Mouse (Mus musculus) G1E (cell line): ENCODE measurements around the gene Shld2. TPM values are rescaled to one million over a fixed set of nuclear protein-coding genes. Genes with fewer than 3 reads are reported as not detected.
A peak's percentile ranks its signal among the peaks of the same experiment; 100 is the strongest.

Source experiments
- ATAC-seq: 2 replicates; pipeline ENCODE4 v1.8.0; 2016; ENCODE audit warnings: mild to moderate bottlenecking; ENCODE audit not compliant: insufficient number of reproducible peaks, poor library complexity, low FRiP score, severe bottlenecking; ENCODE audit errors: extremely low read depth
- DNase-seq: peaks from one replicate; pipeline ENCODE4 v3.0.0; 2012; ENCODE audit warnings: low spot score
- H3K27me3 ChIP-seq: 2 replicates; pipeline ENCODE4 v1.6.1; 2012; ENCODE audit warnings: mild to moderate bottlenecking, low read length, inconsistent platforms; ENCODE audit not compliant: insufficient read depth
- H3K36me3 ChIP-seq: replicated peaks from 2 replicates; pipeline ENCODE3; 2012; ENCODE audit warnings: mild to moderate bottlenecking, inconsistent platforms
- H3K4me1 ChIP-seq: 2 replicates; pipeline ENCODE4 v1.6.1; 2012; ENCODE audit warnings: low read depth, low read length, inconsistent platforms, mixed read lengths; ENCODE audit not compliant: insufficient read depth
- H3K4me3 ChIP-seq: 2 replicates; pipeline ENCODE4 v1.5.1; 2012; ENCODE audit warnings: low read depth, mild to moderate bottlenecking, inconsistent platforms, low read length, moderate library complexity, mixed read lengths
- H3K9me3 ChIP-seq: replicated peaks from 2 replicates; pipeline ENCODE4 v1.6.1; 2012; ENCODE audit warnings: inconsistent platforms
- CTCF ChIP-seq: IDR thresholded peaks from 2 replicates; pipeline ENCODE4 v1.5.1; 2012; ENCODE audit warnings: low read depth, low read length, inconsistent platforms, mixed read lengths
- GATA1 ChIP-seq: IDR thresholded peaks from 2 replicates; pipeline ENCODE4 v1.6.1; 2012; ENCODE audit warnings: borderline replicate concordance, low read length, inconsistent platforms, mixed read lengths
- GATA2 ChIP-seq: IDR thresholded peaks from 2 replicates; pipeline ENCODE4 v1.6.1; 2012; ENCODE audit warnings: low read depth, low read length, inconsistent platforms, borderline replicate concordance
- POLR2AphosphoS5 ChIP-seq: IDR thresholded peaks from 2 replicates; pipeline ENCODE4 v1.6.1; 2012; ENCODE audit warnings: low read depth, low read length, inconsistent platforms; ENCODE audit not compliant: insufficient replicate concordance
- TAL1 ChIP-seq: conservative IDR thresholded peaks from 2 replicates; pipeline ENCODE4 v1.6.1; 2012; ENCODE audit warnings: low read depth, low read length, inconsistent platforms, mixed read lengths
- polyA plus RNA-seq: library from polyadenylated mRNA; stranded (reverse); fragments of >175 nt; gene quantifications from 2 replicates; pipeline ENCODE4 v1.2.3, GENCODE M21; 2012
- total RNA-seq, 2 experiments: library from RNA; stranded (forward) in 1 of 2; stranded (reverse) in 1 of 2; fragments of 200-1000 nt in 1 of 2; fragments of >200 nt in 1 of 2; fragmentation: Nextera tagmentation in 1 of 2; gene quantifications; 2 replicates each; pipeline ENCODE4 v1.2.3; 2014 to 2017

The Shld2 gene
- total RNA-seq (2014; fragmentation: Nextera tagmentation) (21.1 and 24.2 TPM in 2 replicates), total RNA-seq (2017) (14.6 and 14.8 TPM in 2 replicates), polyA plus RNA-seq (6.2 and 7.9 TPM in 2 replicates)

- Histone ChIP-seq H3K9me3 (no peaks in the 10 kb centered on the region), H3K27me3 (no peaks in the 10 kb centered on the region), H3K4me1 (peaks cover 42% of the 10 kb centered on the region), H3K4me3 (peak within 1 kb of the TSS; percentile 89), H3K36me3 (peaks cover 24% of the 10 kb centered on the region)
- ATAC-seq (peak; percentile 70), DNase-seq (peak; percentile 85)
- no peak for TF ChIP-seq GATA1
- TF ChIP-seq GATA2: no peak
- TF ChIP-seq POLR2AphosphoS5: no peak
- no peak for TF ChIP-seq CTCF
- no peak for TF ChIP-seq TAL1
Observed at GRCm38 (mm10) chr14:34310234-34310965, at the start of gene Shld2, which contains the start of gene Glud1. Shld2 (minus strand) TSS chr14:34310493. Glud1 (plus strand) TSS chr14:34310727.

GRCm38 (mm10) chr14:34359676-34360244 lies 49.5 kb upstream of the Shld2 start:
- DNase-seq (no peak), ATAC-seq (no peak)
- H3K4me3 ChIP-seq: no peak overlapping the region
- TF ChIP-seq CTCF (no peak), GATA2 (no peak), TAL1 (no peak), GATA1 (no peak), POLR2AphosphoS5 (no peak)
- H3K27me3 ChIP-seq: peaks cover 35% of the 10 kb centered on the region
- H3K36me3 ChIP-seq: no peaks in the 10 kb centered on the region
- H3K9me3 ChIP-seq: no peaks in the 10 kb centered on the region
- peaks cover 17% of the 10 kb centered on the region for H3K4me1 ChIP-seq

GRCm38 (mm10) chr14:34357671-34358455 lies 47.6 kb upstream of the Shld2 start:
- H3K4me1 ChIP-seq: peaks cover 10% of the 10 kb centered on the region
- H3K36me3 ChIP-seq: no peaks in the 10 kb centered on the region
- TF ChIP-seq TAL1: no peak
- DNase-seq (no peak), ATAC-seq (no peak)
- H3K27me3 ChIP-seq: peaks cover 41% of the 10 kb centered on the region
- no peaks in the 10 kb centered on the region for H3K9me3 ChIP-seq
- H3K4me3 ChIP-seq: no peak overlapping the region

- peaks cover 40% of the 10 kb centered on the region for H3K27me3 ChIP-seq
- DNase-seq (no peak), ATAC-seq (no peak)
- H3K4me3 ChIP-seq: no peak within 1 kb of the TSS
- no peaks in the 10 kb centered on the region for H3K9me3 ChIP-seq
- TF ChIP-seq GATA1: no peak
- TF ChIP-seq TAL1: no peak
- H3K4me1 ChIP-seq: peaks cover 9% of the 10 kb centered on the region
- H3K36me3 ChIP-seq: no peaks in the 10 kb centered on the region
Observed at GRCm38 (mm10) chr14:34355301-34355700, 45.0 kb upstream of the Shld2 start, which contains the start of gene Fam25c. Fam25c (minus strand) TSS chr14:34355433.

- TF ChIP-seq TAL1 (no peak), GATA1 (no peak), GATA2 (no peak), CTCF (no peak), POLR2AphosphoS5 (no peak)
- no peaks in the 10 kb centered on the region for H3K9me3 ChIP-seq
- no peak for ATAC-seq
Observed at GRCm38 (mm10) chr14:34354456-34354855, 44.2 kb upstream of the Shld2 start.

GRCm38 (mm10) chr14:34353326-34353725 lies 43.0 kb upstream of the Shld2 start:
- Histone ChIP-seq H3K27me3 (peaks cover 35% of the 10 kb centered on the region), H3K4me1 (peaks cover 9% of the 10 kb centered on the region), H3K9me3 (no peaks in the 10 kb centered on the region), H3K36me3 (no peaks in the 10 kb centered on the region), H3K4me3 (no peak overlapping the region)
- no peak for ATAC-seq
- no peak for DNase-seq
- TF ChIP-seq GATA2 (no peak), TAL1 (no peak), CTCF (no peak), POLR2AphosphoS5 (no peak), GATA1 (no peak)

More at GRCm38 (mm10) chr14:34354456-34354855, 44.2 kb upstream of the Shld2 start:
- Histone ChIP-seq H3K4me1 (peaks cover 9% of the 10 kb centered on the region), H3K27me3 (peaks cover 40% of the 10 kb centered on the region), H3K36me3 (no peaks in the 10 kb centered on the region), H3K4me3 (no peak overlapping the region)
- no peak for DNase-seq
